Mouse (Mus musculus): Measurements from ENCODE around the gene Cspg5. TPM values are rescaled to one million over a fixed set of nuclear protein-coding genes. Genes with fewer than 3 reads are reported as not detected.

Cspg5 gene
- polyA plus RNA-seq, 1 experiment from 2014 or later: 0.76 TPM

DNA sequence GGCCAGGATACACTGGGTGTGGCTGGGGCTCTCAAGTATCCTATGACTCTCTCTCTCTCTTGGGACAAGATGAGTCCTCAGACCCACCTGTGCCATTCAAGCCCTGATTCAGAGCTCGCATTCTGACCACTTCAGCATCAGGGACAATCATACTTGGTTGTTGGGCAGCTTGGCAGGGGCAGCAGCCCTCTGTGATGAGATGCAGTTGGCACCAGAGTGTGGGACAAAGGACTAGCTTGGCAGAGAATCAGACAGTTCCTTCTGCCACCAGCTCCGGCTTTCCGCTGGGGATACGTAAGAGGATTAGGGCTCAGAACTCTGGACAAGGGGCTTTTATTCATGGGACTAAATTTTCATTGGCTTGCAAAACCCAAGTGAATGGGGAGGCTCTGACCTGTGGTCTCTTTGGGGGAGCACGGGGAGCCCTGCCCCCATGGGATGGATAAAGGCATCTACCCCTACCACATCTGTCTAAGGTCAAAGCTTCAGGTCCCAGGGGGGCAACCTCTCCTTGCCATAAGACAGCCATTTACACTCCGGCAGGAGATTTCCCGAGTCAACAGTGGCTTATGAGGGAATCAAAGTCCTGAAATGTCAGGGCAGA is 43.8 kb downstream of the Cspg5 start:
- Histone ChIP-seq H3K4me3 (replicated peaks) (no peak overlapping the region), H3K36me3 (no peaks in the 10 kb centered on the region), H3K27ac (no peak overlapping the region), H3K4me2 (no peak overlapping the region), H3K9me3 (no peaks in the 10 kb centered on the region), H3K27me3 (no peaks in the 10 kb centered on the region), H3K4me1 (replicated peaks) (no peaks in the 10 kb centered on the region), H3K9ac (replicated peaks) (no peak overlapping the region)
- no peak for ATAC-seq (ENCODE audit: insufficient number of reproducible peaks, insufficient read depth, low FRiP score, low TSS enrichment, low read depth)
- 72% methylated on average over 7 of the region's 7 CpGs for WGBS

DNA sequence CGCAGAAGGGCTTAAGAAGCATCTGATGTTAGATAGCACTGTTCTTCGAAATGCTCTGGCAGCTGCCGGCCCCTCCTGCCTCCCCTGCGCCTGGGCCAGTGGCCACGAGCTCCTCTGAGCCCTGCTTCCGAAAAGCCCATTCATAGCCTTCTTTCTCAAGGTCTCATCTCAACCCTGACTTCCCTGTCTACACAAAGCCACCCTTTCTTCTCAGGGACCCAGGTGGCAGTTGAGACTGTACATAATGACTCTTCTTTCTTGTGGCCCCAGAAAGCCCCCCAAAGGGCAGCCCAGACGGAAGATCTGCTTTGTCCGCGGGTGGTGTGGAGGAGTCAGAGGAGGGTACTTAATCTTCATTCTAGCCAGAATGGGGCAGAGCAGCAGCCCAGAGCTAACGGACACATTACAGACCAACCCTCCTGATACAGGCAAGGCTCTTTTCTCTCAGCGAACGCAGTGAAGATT is 49.7 kb downstream of the Cspg5 start:
- no peak overlapping the region for H3K9ac ChIP-seq (replicated peaks)
- H3K27ac ChIP-seq: no peak overlapping the region
- H3K27me3 ChIP-seq: no peaks in the 10 kb centered on the region
- H3K4me1 ChIP-seq (replicated peaks): no peaks in the 10 kb centered on the region
- no peak overlapping the region for H3K4me2 ChIP-seq
- no peak for ATAC-seq (ENCODE audit: insufficient number of reproducible peaks, insufficient read depth, low FRiP score, low TSS enrichment, low read depth)
- no peak overlapping the region for H3K4me3 ChIP-seq (replicated peaks)
- no peaks in the 10 kb centered on the region for H3K9me3 ChIP-seq
- no peaks in the 10 kb centered on the region for H3K36me3 ChIP-seq
- 72% methylated on average over 12 of the region's 12 CpGs for WGBS

- Histone ChIP-seq H3K9ac (replicated peaks) (no peak overlapping the region), H3K9me3 (no peaks in the 10 kb centered on the region), H3K27ac (no peak overlapping the region), H3K4me1 (replicated peaks) (no peaks in the 10 kb centered on the region), H3K27me3 (no peaks in the 10 kb centered on the region), H3K36me3 (no peaks in the 10 kb centered on the region), H3K4me2 (no peak overlapping the region), H3K4me3 (replicated peaks) (no peak overlapping the region)
- no peak for ATAC-seq (ENCODE audit: insufficient number of reproducible peaks, insufficient read depth, low FRiP score, low TSS enrichment, low read depth)
- WGBS: 84% methylated on average over 13 of the region's 13 CpGs
These were observed 50.4 kb downstream of the Cspg5 start for GRCm38 (mm10) chr9:110293873-110294415.

- Histone ChIP-seq H3K4me1 (replicated peaks) (no peaks in the 10 kb centered on the region), H3K4me3 (replicated peaks) (no peak overlapping the region), H3K9ac (replicated peaks) (no peak overlapping the region), H3K27me3 (no peaks in the 10 kb centered on the region), H3K27ac (no peak overlapping the region), H3K4me2 (no peak overlapping the region), H3K9me3 (no peaks in the 10 kb centered on the region), H3K36me3 (no peaks in the 10 kb centered on the region)
- no peak for ATAC-seq (ENCODE audit: insufficient number of reproducible peaks, insufficient read depth, low FRiP score, low TSS enrichment, low read depth)
- WGBS: 41% methylated on average over 3 of the region's 3 CpGs
These were observed 51.2 kb downstream of the Cspg5 start for GRCm38 (mm10) chr9:110294786-110295185.

GRCm38 (mm10) chr9:110296867-110297627 is 53.5 kb downstream of the Cspg5 start:
- no peak overlapping the region for H3K9ac ChIP-seq (replicated peaks)
- H3K27me3 ChIP-seq: no peaks in the 10 kb centered on the region
- no peaks in the 10 kb centered on the region for H3K36me3 ChIP-seq
- H3K9me3 ChIP-seq: 0 out of 2 replicates have a peak, but pooled peaks cover 4% of the 10 kb centered on the region
- WGBS: 5% methylated on average over 5 of the region's 5 CpGs
- no peak overlapping the region for H3K4me2 ChIP-seq
- no peak overlapping the region for H3K27ac ChIP-seq
- H3K4me1 ChIP-seq (replicated peaks): no peaks in the 10 kb centered on the region
- H3K4me3 ChIP-seq (replicated peaks): no peak overlapping the region
- peak; percentile 67 for ATAC-seq (ENCODE audit: insufficient number of reproducible peaks, insufficient read depth, low FRiP score, low TSS enrichment, low read depth)

GRCm38 (mm10) chr9:110304516-110304915 is 60.9 kb downstream of the Cspg5 start:
- Histone ChIP-seq H3K27me3 (no peaks in the 10 kb centered on the region), H3K9ac (replicated peaks) (peak overlapping the region; percentile 72), H3K4me2 (peak overlapping the region; percentile 61), H3K36me3 (peaks cover 6% of the 10 kb centered on the region; the same call in 1 of the 2 replicates), H3K27ac (peak overlapping the region; percentile 95), H3K4me3 (replicated peaks) (peak overlapping the region; percentile 50), H3K9me3 (0 out of 2 replicates have a peak, but pooled peaks cover 7% of the 10 kb centered on the region), H3K4me1 (replicated peaks) (peaks cover 7% of the 10 kb centered on the region)
- ATAC-seq (ENCODE audit: insufficient number of reproducible peaks, insufficient read depth, low FRiP score, low TSS enrichment, low read depth): no peak
- 5% methylated on average over 4 of the region's 4 CpGs for WGBS

DNA sequence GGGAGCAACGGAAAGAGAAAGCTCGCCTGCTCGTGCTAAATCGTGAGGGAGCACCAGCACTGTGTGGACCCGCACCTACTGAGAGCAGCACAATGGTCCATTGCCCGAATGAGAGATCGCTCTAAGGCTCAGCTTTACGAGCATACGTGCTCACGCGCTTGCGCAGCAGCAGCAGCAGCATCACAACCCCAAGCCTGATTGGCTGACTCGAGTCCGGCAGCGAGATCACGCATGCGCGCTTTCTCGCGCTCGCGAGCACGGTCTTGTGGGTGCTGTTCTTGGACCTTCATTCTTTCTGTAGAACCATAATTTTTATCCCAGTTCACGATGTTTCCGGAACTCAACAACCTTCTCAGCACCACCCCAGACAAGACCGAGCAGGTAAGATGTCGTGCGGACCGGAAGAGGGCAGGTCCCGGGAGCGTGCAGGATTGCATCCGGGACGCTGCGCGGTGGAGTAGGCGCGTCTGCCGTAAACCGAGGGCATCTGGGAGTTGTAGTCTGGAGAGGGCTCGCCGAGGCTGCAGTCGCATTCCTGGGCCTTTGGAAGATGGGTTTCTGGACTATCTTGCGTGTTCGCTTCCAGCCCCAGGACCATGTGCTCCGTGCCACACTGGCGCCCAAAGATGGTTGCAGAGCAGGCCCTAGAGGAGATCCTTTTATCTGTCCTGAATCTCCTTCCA is 61.5 kb downstream of the Cspg5 start, which contains the start of gene Elp6:
Gene Elp6 (plus strand): TSS at position 205 of the 683 bp plus-strand sequence.
- H3K36me3 ChIP-seq: peaks cover 11% of the 10 kb centered on the region
- H3K4me3 ChIP-seq (replicated peaks): peak within 1 kb of the TSS; percentile 50
- peak within 1 kb of the TSS; percentile 72 for H3K9ac ChIP-seq (replicated peaks)
- peak; percentile 98 for ATAC-seq (ENCODE audit: insufficient number of reproducible peaks, insufficient read depth, low FRiP score, low TSS enrichment, low read depth)
- peak within 1 kb of the TSS; percentile 95 for H3K27ac ChIP-seq
- H3K4me2 ChIP-seq: peak within 1 kb of the TSS; percentile 61
- no peaks in the 10 kb centered on the region for H3K27me3 ChIP-seq
- under 1% methylated on average over 46 of the region's 46 CpGs for WGBS
- H3K9me3 ChIP-seq: 0 out of 2 replicates have a peak, but pooled peaks cover 7% of the 10 kb centered on the region
- peaks cover 7% of the 10 kb centered on the region for H3K4me1 ChIP-seq (replicated peaks)

GRCm38 (mm10) chr9:110306371-110306770 is 62.8 kb downstream of the Cspg5 start:
- ATAC-seq (ENCODE audit: insufficient number of reproducible peaks, insufficient read depth, low FRiP score, low TSS enrichment, low read depth): no peak
- Histone ChIP-seq H3K36me3 (peaks cover 23% of the 10 kb centered on the region), H3K27ac (no peak overlapping the region), H3K4me2 (peak overlapping the region; percentile 61), H3K4me1 (replicated peaks) (peaks cover 7% of the 10 kb centered on the region), H3K9ac (replicated peaks) (no peak overlapping the region), H3K9me3 (0 out of 2 replicates have a peak, but pooled peaks cover 7% of the 10 kb centered on the region), H3K4me3 (replicated peaks) (no peak overlapping the region; the same call in 1 of the 2 replicates), H3K27me3 (no peaks in the 10 kb centered on the region)
- 93% methylated on average over 5 of the region's 5 CpGs for WGBS

Small RNAs within 50 kb of the gene (microRNA-seq; reads per million reads assigned to microRNA genes)
- gene Mir6236: 165 reads per million, percentile 58 among the genes with 10 or more reads in this experiment

Other genes with a start within 250 kb of the Cspg5 start
- gene Smarcc1, start 126.1 kb upstream of the Cspg5 start, polyA plus RNA-seq (2016; fragmentation: Nextera tagmentation; extraction: Ambion mirVana): 240 and 250 TPM in 2 replicates
- 202 and 207 TPM in 2 replicates for gene Dhx30, start 126.0 kb upstream of the Cspg5 start, polyA plus RNA-seq (2016; fragmentation: Nextera tagmentation; extraction: Ambion mirVana)
- gene Elp6, start 61.4 kb downstream of the Cspg5 start, polyA plus RNA-seq (2016; fragmentation: Nextera tagmentation; extraction: Ambion mirVana): 37.2 and 40.9 TPM in 2 replicates
- gene Scap, start 89.5 kb downstream of the Cspg5 start, polyA plus RNA-seq (2016; fragmentation: Nextera tagmentation; extraction: Ambion mirVana): 38.4 and 42.0 TPM in 2 replicates
- gene Ptpn23, start 164.4 kb downstream of the Cspg5 start, polyA plus RNA-seq (2016; fragmentation: Nextera tagmentation; extraction: Ambion mirVana): 18.3 and 20.2 TPM in 2 replicates
- 0.69 and 0.95 TPM in 2 replicates for gene Ngp, start 176.0 kb downstream of the Cspg5 start, polyA plus RNA-seq (2016; fragmentation: Nextera tagmentation; extraction: Ambion mirVana)
- 7.8 and 9.6 TPM in 2 replicates for gene Klhl18, start 232.9 kb downstream of the Cspg5 start, polyA plus RNA-seq (2016; fragmentation: Nextera tagmentation; extraction: Ambion mirVana)
- 1.6 TPM in 2 replicates for gene Kif9, start 233.2 kb downstream of the Cspg5 start, polyA plus RNA-seq (2016; fragmentation: Nextera tagmentation; extraction: Ambion mirVana)

Measured in limb, embryonic 12.5 days (tissue).